Mouse (Mus musculus) ES-E14 (cell line): ENCODE results near the gene C730034F03Rik. TPM values are rescaled to one million over a fixed set of nuclear protein-coding genes. Genes with fewer than 3 reads are reported as not detected.
A peak's percentile ranks its signal among the peaks of the same experiment; 100 is the strongest.

Experiments
- DNase-seq: peaks from one replicate; pipeline ENCODE4 v3.0.0-alpha.2; 2013; ENCODE audit warnings: low read depth, low spot score
- H3K27ac ChIP-seq: 2 replicates; pipeline ENCODE4 v1.5.1; 2012; ENCODE audit warnings: low read depth, mild to moderate bottlenecking, low read length, moderate library complexity, mixed read lengths; ENCODE audit not compliant: poor library complexity, insufficient read depth, severe bottlenecking
- H3K36me3 ChIP-seq: 2 replicates; pipeline ENCODE4 v1.6.1; 2012; ENCODE audit warnings: mild to moderate bottlenecking, low read length, moderate library complexity, mixed read lengths; ENCODE audit not compliant: control insufficient read depth, poor library complexity, insufficient read depth, severe bottlenecking
- H3K4me1 ChIP-seq, 2 experiments: fragments of 150-350 bp in 1 of 2; sonication (generic) in 1 of 2; 2 replicates each; pipeline ENCODE4 v1.6.1; 2012; ENCODE audit warnings: low read length in 2 of 2, mild to moderate bottlenecking in 1 of 2, mixed read lengths in 1 of 2; ENCODE audit not compliant: control insufficient read depth in 2 of 2, insufficient read depth in 2 of 2, poor library complexity in 1 of 2
- H3K4me3 ChIP-seq, 2 experiments: fragments of 150-350 bp in 1 of 2; sonication (generic) in 1 of 2; 2 replicates each; pipeline ENCODE4 v1.5.1; 2012; ENCODE audit warnings: low read length in 2 of 2, low read depth in 1 of 2, mild to moderate bottlenecking in 1 of 2, mixed read lengths in 1 of 2; ENCODE audit not compliant: insufficient read depth in 1 of 2, poor library complexity in 1 of 2, severe bottlenecking in 1 of 2
- H3K9ac ChIP-seq: 2 replicates; pipeline ENCODE4 v1.6.1; 2012; ENCODE audit warnings: low read depth, mild to moderate bottlenecking, low read length, mixed read lengths; ENCODE audit not compliant: poor library complexity, insufficient read depth, severe bottlenecking
- H3K9me3 ChIP-seq: fragments of 150-350 bp; sonication (generic); 2 replicates; pipeline ENCODE4 v1.6.1; 2012; ENCODE audit warnings: low read depth, mild to moderate bottlenecking, low read length; ENCODE audit not compliant: control insufficient read depth, insufficient read depth
- CHD2 ChIP-seq: IDR thresholded peaks from 2 replicates; pipeline ENCODE4 v1.6.1; 2014; ENCODE audit warnings: mild to moderate bottlenecking, low read depth, low read length, inconsistent platforms
- HCFC1 ChIP-seq: IDR thresholded peaks from 2 replicates; pipeline ENCODE4 v1.6.1; 2012; ENCODE audit warnings: low read length, inconsistent platforms, borderline replicate concordance; ENCODE audit not compliant: insufficient read depth
- MAFK ChIP-seq: IDR thresholded peaks from 2 replicates; pipeline ENCODE4 v1.6.1; 2014; ENCODE audit warnings: mild to moderate bottlenecking, low read depth, low read length, inconsistent platforms; ENCODE audit not compliant: insufficient read depth
- ZC3H11A ChIP-seq: IDR thresholded peaks from 2 replicates; pipeline ENCODE4 v1.6.1; 2012; ENCODE audit warnings: low read depth, mild to moderate bottlenecking, inconsistent platforms, low read length, borderline replicate concordance
- ZNF384 ChIP-seq: IDR thresholded peaks from 2 replicates; pipeline ENCODE4 v1.6.1; 2012; ENCODE audit warnings: low read depth, low read length, inconsistent platforms
- in situ Hi-C, 2 experiments: fragments of 600-800 bp; cut with MboI; formaldehyde crosslinking; loops; one replicate each; pipeline ENCODE4 v1.15.1; 2025; ENCODE audit warnings: low sequenced_read_pairs in 2 of 2, inconsistent platforms in 1 of 2; ENCODE audit not compliant: unreplicated experiment in 2 of 2
- total RNA-seq: library from RNA; depleted of rRNA; stranded (reverse); fragments of 300-350 nt; gene quantifications from 2 replicates; pipeline ENCODE4 v1.2.3, GENCODE M21; 2012

C730034F03Rik gene
- total RNA-seq, 1 experiment = 2.0 TPM

DNA sequence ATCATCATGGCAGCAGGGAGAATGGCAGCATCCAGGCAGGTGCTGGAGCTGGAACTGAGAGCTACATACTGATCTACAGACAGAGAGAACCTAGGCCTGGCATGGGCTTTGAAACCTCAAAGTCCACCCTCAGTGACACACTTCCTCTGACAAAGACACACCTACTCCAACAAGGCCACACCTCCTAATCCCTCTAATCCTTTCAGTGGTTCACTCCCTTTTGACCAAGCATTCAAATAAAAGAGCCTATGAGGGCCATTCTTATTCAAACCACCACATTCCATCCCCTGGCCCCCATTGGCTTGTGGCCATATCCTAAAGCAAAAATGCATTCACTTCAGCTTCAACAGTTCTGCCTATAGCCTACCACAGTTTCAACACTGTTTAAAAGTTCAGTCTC lies 22.7 kb upstream of the C730034F03Rik start:
- Histone ChIP-seq H3K4me1 (peaks cover 0 to 7% of the 10 kb centered on the region in 2 experiments; a peak in 1 of 4 replicates), H3K9ac (no peak overlapping the region), H3K9me3 (no peaks in the 10 kb centered on the region), H3K4me3 (no peak overlapping the region), H3K36me3 (no peaks in the 10 kb centered on the region), H3K27ac (no peak overlapping the region; the same call in 1 of the 2 replicates)
- DNase-seq = no peak
- in situ Hi-C loops = no loop called here
- TF ChIP-seq ZC3H11A (no peak), HCFC1 (no peak), MAFK (no peak), CHD2 (no peak), ZNF384 (no peak)

DNA sequence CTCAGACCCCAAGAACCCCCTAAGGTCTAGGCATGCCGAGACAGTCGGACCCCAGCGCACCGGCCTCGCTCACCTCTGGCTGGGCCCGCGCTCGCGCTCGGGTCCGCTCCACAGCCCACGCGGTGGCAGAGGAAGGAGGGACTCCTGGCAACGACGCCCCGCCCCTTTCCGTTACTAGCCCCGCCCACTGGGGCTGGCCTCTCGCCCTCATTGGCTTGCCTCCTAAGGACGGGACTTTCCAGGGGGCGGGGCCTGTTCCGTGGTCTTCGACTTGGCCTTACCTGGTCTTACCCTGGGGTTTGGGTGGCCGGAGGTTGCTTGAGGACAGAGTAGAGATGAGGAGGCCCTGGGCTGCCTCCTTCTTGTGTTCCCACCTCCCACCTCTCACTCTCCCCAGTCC lies 19.3 kb upstream of the C730034F03Rik start, which contains the start of gene Syce3:
Gene Syce3, minus strand, starts transcription at position 386 of the 400 bp plus-strand sequence.
- no peak for TF ChIP-seq HCFC1
- no peak for TF ChIP-seq ZNF384
- no peak for TF ChIP-seq MAFK
- no peak for TF ChIP-seq CHD2
- TF ChIP-seq ZC3H11A = no peak
- H3K9ac ChIP-seq = no peak within 1 kb of the TSS
- in situ Hi-C loops = no loop called here
- H3K36me3 ChIP-seq = no peaks in the 10 kb centered on the region
- H3K27ac ChIP-seq = no peak within 1 kb of the TSS
- peak within 1 kb of the TSS in 1 of 2 experiments; percentile 7; a peak in 1 of 4 replicates for H3K4me3 ChIP-seq
- no peaks in the 10 kb centered on the region for H3K9me3 ChIP-seq
- DNase-seq = peak; percentile 58
- peaks cover 0 to 7% of the 10 kb centered on the region in 2 experiments; a peak in 1 of 4 replicates for H3K4me1 ChIP-seq

DNA sequence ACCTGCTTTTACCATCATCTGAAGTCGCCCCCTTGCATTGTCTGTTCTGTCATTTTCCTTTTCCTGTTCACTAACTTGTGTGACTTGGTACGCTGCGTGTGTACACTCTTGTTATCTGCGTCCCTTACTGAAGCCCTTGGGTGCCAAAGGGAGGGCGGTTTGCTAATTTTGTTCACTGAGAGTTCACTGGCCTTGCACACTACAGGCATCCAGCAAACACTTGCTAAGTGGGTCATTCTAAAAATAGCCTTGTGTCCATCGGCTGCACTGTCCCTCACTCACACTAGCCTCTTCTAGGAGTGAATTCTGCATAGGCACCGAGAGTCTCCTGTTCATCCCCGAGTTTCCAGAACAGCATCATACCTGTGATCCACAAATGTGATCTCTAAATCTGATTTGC lies 14.1 kb upstream of the C730034F03Rik start:
- H3K4me1 ChIP-seq = peaks cover 0 to 4% of the 10 kb centered on the region in 2 experiments; a peak in 2 of 4 replicates
- no peak for DNase-seq
- H3K27ac ChIP-seq = no peak overlapping the region
- H3K4me3 ChIP-seq = no peak overlapping the region
- H3K36me3 ChIP-seq = peaks cover 3% of the 10 kb centered on the region; the same call in 1 of the 2 replicates
- TF ChIP-seq ZC3H11A (no peak), MAFK (no peak), ZNF384 (no peak), CHD2 (no peak), HCFC1 (no peak)
- H3K9ac ChIP-seq = no peak overlapping the region
- no peaks in the 10 kb centered on the region for H3K9me3 ChIP-seq
- in situ Hi-C loops = no loop called here

DNA sequence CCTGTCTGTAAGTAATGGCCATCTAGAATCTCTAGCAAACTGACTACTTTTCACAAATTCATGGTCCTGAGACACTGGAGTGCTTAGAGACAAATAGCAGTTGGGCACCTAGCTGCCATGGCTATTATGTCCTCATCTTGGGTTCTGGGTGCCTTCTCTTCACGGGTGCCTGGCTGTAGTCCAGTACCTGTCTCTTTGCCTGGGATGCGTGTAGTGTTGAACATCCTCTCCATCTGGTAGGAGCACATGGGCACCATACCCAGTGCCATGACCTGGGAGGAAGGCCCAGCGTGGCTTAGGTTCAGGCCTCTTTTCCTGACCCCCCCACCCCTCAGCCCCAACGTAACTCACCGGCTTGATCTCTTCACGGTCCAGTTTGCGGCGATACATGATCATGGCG lies 7.5 kb upstream of the C730034F03Rik start:
- H3K9ac ChIP-seq = no peak overlapping the region
- no peak overlapping the region for H3K27ac ChIP-seq
- TF ChIP-seq ZC3H11A = no peak
- no peak for TF ChIP-seq MAFK
- no peak for TF ChIP-seq CHD2
- TF ChIP-seq HCFC1 = no peak
- TF ChIP-seq ZNF384 = no peak
- peaks cover 7% of the 10 kb centered on the region; the same call in 1 of the 2 replicates for H3K36me3 ChIP-seq
- no peak for DNase-seq
- H3K4me1 ChIP-seq = peaks cover 2 to 7% of the 10 kb centered on the region in 2 experiments; a peak in 3 of 4 replicates
- H3K4me3 ChIP-seq = no peak overlapping the region
- in situ Hi-C loops = no loop called here
- no peaks in the 10 kb centered on the region for H3K9me3 ChIP-seq
